Mouse (Mus musculus) right cerebral cortex, adult 2 months (tissue): ENCODE measurements around the gene Mrpl37.
"Not testable (repeated sequence)": the region's sequence is repeated elsewhere in the genome, so short reads cannot be mapped to it uniquely, and the experiment has no call there.

Source experiments
- DNase-seq, 2 experiments: peaks; one replicate each; pipeline ENCODE4 v3.0.0; 2021 to 2022; ENCODE audit warnings: low spot score in 2 of 2

The Mrpl37 gene

GRCm38 (mm10) chr4:107066252-107067124 lies at the start of gene Mrpl37, which contains the start of gene Cyb5rl:
Gene Mrpl37 (minus strand): TSS chr4:107066868.
Gene Cyb5rl (plus strand): TSS chr4:107066988.
- peak; percentile 97 for DNase-seq

GRCm38 (mm10) chr4:107114278-107114677 lies 47.6 kb upstream of the Mrpl37 start:
- DNase-seq, result no peak

GRCm38 (mm10) chr4:107109181-107109580 lies 42.5 kb upstream of the Mrpl37 start:
- DNase-seq, result not testable (repeated sequence)

GRCm38 (mm10) chr4:107108291-107108731 lies 41.6 kb upstream of the Mrpl37 start:
- DNase-seq, result peak; percentile 28 to 35

GRCm38 (mm10) chr4:107106777-107107176 lies 40.1 kb upstream of the Mrpl37 start:
- DNase-seq, result no peak

GRCm38 (mm10) chr4:107102220-107102619 lies 35.6 kb upstream of the Mrpl37 start:
- DNase-seq, result no peak

- DNase-seq, result no peak
Observed at GRCm38 (mm10) chr4:107098791-107099525, 32.3 kb upstream of the Mrpl37 start.

- no peak for DNase-seq
Observed at GRCm38 (mm10) chr4:107098375-107098774, 31.7 kb upstream of the Mrpl37 start.

- no peak for DNase-seq
Observed at GRCm38 (mm10) chr4:107097871-107098270, 31.2 kb upstream of the Mrpl37 start.

- no peak for DNase-seq
Observed at GRCm38 (mm10) chr4:107096841-107097373, 30.2 kb upstream of the Mrpl37 start, which contains the start of gene Cdcp2. Gene Cdcp2 (plus strand): TSS chr4:107096891.

- DNase-seq, result no peak
Observed at GRCm38 (mm10) chr4:107096043-107096442, 29.4 kb upstream of the Mrpl37 start.

- no peak for DNase-seq
Observed at GRCm38 (mm10) chr4:107094484-107095187, 28.0 kb upstream of the Mrpl37 start.

GRCm38 (mm10) chr4:107091696-107092095 lies 25.0 kb upstream of the Mrpl37 start:
- no peak for DNase-seq

- DNase-seq, result peak; percentile 80
Observed at GRCm38 (mm10) chr4:107084858-107085257, 18.2 kb upstream of the Mrpl37 start.

GRCm38 (mm10) chr4:107084343-107084742 lies 17.7 kb upstream of the Mrpl37 start:
- DNase-seq, result peak in 1 of 2 experiments; percentile 13

- no peak for DNase-seq
Observed at GRCm38 (mm10) chr4:107083126-107083525, 16.5 kb upstream of the Mrpl37 start.

GRCm38 (mm10) chr4:107082185-107082584 lies 15.5 kb upstream of the Mrpl37 start:
- DNase-seq, result no peak

- no peak for DNase-seq
Observed at GRCm38 (mm10) chr4:107079716-107080115, 13.0 kb upstream of the Mrpl37 start.

- no peak for DNase-seq
Observed at GRCm38 (mm10) chr4:107078894-107079293, 12.2 kb upstream of the Mrpl37 start.

- no peak for DNase-seq
Observed at GRCm38 (mm10) chr4:107075456-107075855, 8.8 kb upstream of the Mrpl37 start.

GRCm38 (mm10) chr4:107072343-107072742 lies 5.7 kb upstream of the Mrpl37 start:
- DNase-seq, result no peak
